Mouse (Mus musculus): ENCODE results near the gene Pdcl3. TPM values are rescaled to one million over a fixed set of nuclear protein-coding genes. Genes with fewer than 3 reads are reported as not detected.

The Pdcl3 gene
- 173 TPM in 2 replicates for polyA plus RNA-seq (2014; fragmentation: Nextera tagmentation; extraction: Ambion mirVana)

GRCm38 (mm10) chr1:38985308-38985707 lies at the start of gene Pdcl3:
Pdcl3 (plus strand) TSS chr1:38985608.
- H3K36me3 ChIP-seq (ENCODE audit: control insufficient read depth, insufficient read depth, low read length) = no peaks in the 10 kb centered on the region
- no peaks in the 10 kb centered on the region for H3K9me3 ChIP-seq (ENCODE audit: control insufficient read depth, low read length)
- no peak within 1 kb of the TSS for H3K4me3 ChIP-seq (ENCODE audit: low read depth, low read length)
- no peak within 1 kb of the TSS for H3K9ac ChIP-seq (ENCODE audit: low read depth, low read length)
- DNase-seq (ENCODE audit: low spot score) (no peak), ATAC-seq (ENCODE audit: low FRiP score) (no peak)
- no peaks in the 10 kb centered on the region for H3K27me3 ChIP-seq (ENCODE audit: control insufficient read depth, insufficient read depth, low read length)
- WGBS = 85% methylated on average over 3 of the region's 3 CpGs
- H3K4me2 ChIP-seq (replicated peaks; ENCODE audit: low read depth, low read length) = no peak within 1 kb of the TSS
- H3K4me1 ChIP-seq (replicated peaks; ENCODE audit: control insufficient read depth, insufficient read depth, low read length) = peaks cover 3% of the 10 kb centered on the region; the same call in 1 of the 2 replicates
- no peak within 1 kb of the TSS for H3K27ac ChIP-seq (ENCODE audit: low read depth, low read length)

- ATAC-seq (ENCODE audit: low FRiP score) (no peak), DNase-seq (ENCODE audit: low spot score) (peak; percentile 77)
- WGBS = 29% methylated on average over 6 of the region's 6 CpGs
- Histone ChIP-seq H3K27ac (ENCODE audit: low read depth, low read length) (no peak overlapping the region), H3K9me3 (ENCODE audit: control insufficient read depth, low read length) (no peaks in the 10 kb centered on the region), H3K4me1 (replicated peaks; ENCODE audit: control insufficient read depth, insufficient read depth, low read length) (no peaks in the 10 kb centered on the region), H3K36me3 (ENCODE audit: control insufficient read depth, insufficient read depth, low read length) (no peaks in the 10 kb centered on the region), H3K9ac (ENCODE audit: low read depth, low read length) (no peak overlapping the region), H3K4me2 (replicated peaks; ENCODE audit: low read depth, low read length) (no peak overlapping the region), H3K4me3 (ENCODE audit: low read depth, low read length) (no peak overlapping the region), H3K27me3 (ENCODE audit: control insufficient read depth, insufficient read depth, low read length) (no peaks in the 10 kb centered on the region)
These were observed 48.6 kb upstream of the Pdcl3 start for GRCm38 (mm10) chr1:38936780-38937179.

- no peak within 1 kb of the TSS for H3K9ac ChIP-seq (ENCODE audit: low read depth, low read length)
- no peak within 1 kb of the TSS for H3K4me2 ChIP-seq (replicated peaks; ENCODE audit: low read depth, low read length)
- H3K36me3 ChIP-seq (ENCODE audit: control insufficient read depth, insufficient read depth, low read length) = no peaks in the 10 kb centered on the region
- DNase-seq (ENCODE audit: low spot score) (no peak), ATAC-seq (ENCODE audit: low FRiP score) (no peak)
- no peak within 1 kb of the TSS for H3K4me3 ChIP-seq (ENCODE audit: low read depth, low read length)
- H3K9me3 ChIP-seq (ENCODE audit: control insufficient read depth, low read length) = no peaks in the 10 kb centered on the region
- no peaks in the 10 kb centered on the region for H3K4me1 ChIP-seq (replicated peaks; ENCODE audit: control insufficient read depth, insufficient read depth, low read length)
- no peaks in the 10 kb centered on the region for H3K27me3 ChIP-seq (ENCODE audit: control insufficient read depth, insufficient read depth, low read length)
- 74% methylated on average over 6 of the region's 6 CpGs for WGBS
- H3K27ac ChIP-seq (ENCODE audit: low read depth, low read length) = no peak within 1 kb of the TSS
These were observed 46.6 kb upstream of the Pdcl3 start, which contains the start of gene Nms for GRCm38 (mm10) chr1:38938849-38939248. Nms (plus strand) TSS chr1:38939149.

GRCm38 (mm10) chr1:38939608-38940007 lies 45.8 kb upstream of the Pdcl3 start:
- no peaks in the 10 kb centered on the region for H3K36me3 ChIP-seq (ENCODE audit: control insufficient read depth, insufficient read depth, low read length)
- ATAC-seq (ENCODE audit: low FRiP score) (no peak), DNase-seq (ENCODE audit: low spot score) (peak; percentile 64)
- no peaks in the 10 kb centered on the region for H3K27me3 ChIP-seq (ENCODE audit: control insufficient read depth, insufficient read depth, low read length)
- H3K9ac ChIP-seq (ENCODE audit: low read depth, low read length) = no peak overlapping the region
- H3K4me1 ChIP-seq (replicated peaks; ENCODE audit: control insufficient read depth, insufficient read depth, low read length) = no peaks in the 10 kb centered on the region
- no peaks in the 10 kb centered on the region for H3K9me3 ChIP-seq (ENCODE audit: control insufficient read depth, low read length)
- 10% methylated on average over 5 of the region's 5 CpGs for WGBS
- H3K4me2 ChIP-seq (replicated peaks; ENCODE audit: low read depth, low read length) = no peak overlapping the region
- H3K4me3 ChIP-seq (ENCODE audit: low read depth, low read length) = no peak overlapping the region
- no peak overlapping the region for H3K27ac ChIP-seq (ENCODE audit: low read depth, low read length)

GRCm38 (mm10) chr1:38956457-38956856 lies 29.0 kb upstream of the Pdcl3 start:
- Histone ChIP-seq H3K27ac (ENCODE audit: low read depth, low read length) (no peak overlapping the region), H3K4me3 (ENCODE audit: low read depth, low read length) (no peak overlapping the region), H3K27me3 (ENCODE audit: control insufficient read depth, insufficient read depth, low read length) (no peaks in the 10 kb centered on the region), H3K9me3 (ENCODE audit: control insufficient read depth, low read length) (no peaks in the 10 kb centered on the region), H3K36me3 (ENCODE audit: control insufficient read depth, insufficient read depth, low read length) (no peaks in the 10 kb centered on the region), H3K4me1 (replicated peaks; ENCODE audit: control insufficient read depth, insufficient read depth, low read length) (no peaks in the 10 kb centered on the region), H3K9ac (ENCODE audit: low read depth, low read length) (no peak overlapping the region), H3K4me2 (replicated peaks; ENCODE audit: low read depth, low read length) (no peak overlapping the region)
- no peak for DNase-seq (ENCODE audit: low spot score)
- 88% methylated on average over 3 of the region's 3 CpGs for WGBS
- no peak for ATAC-seq (ENCODE audit: low FRiP score)

- H3K36me3 ChIP-seq (ENCODE audit: control insufficient read depth, insufficient read depth, low read length) = no peaks in the 10 kb centered on the region
- no peak for DNase-seq (ENCODE audit: low spot score)
- H3K9ac ChIP-seq (ENCODE audit: low read depth, low read length) = no peak overlapping the region
- 84% methylated on average over 1 of the region's 1 CpGs for WGBS
- ATAC-seq (ENCODE audit: low FRiP score) = no peak
- no peaks in the 10 kb centered on the region for H3K9me3 ChIP-seq (ENCODE audit: control insufficient read depth, low read length)
- H3K4me2 ChIP-seq (replicated peaks; ENCODE audit: low read depth, low read length) = no peak overlapping the region
- no peaks in the 10 kb centered on the region for H3K27me3 ChIP-seq (ENCODE audit: control insufficient read depth, insufficient read depth, low read length)
- H3K27ac ChIP-seq (ENCODE audit: low read depth, low read length) = no peak overlapping the region
- H3K4me1 ChIP-seq (replicated peaks; ENCODE audit: control insufficient read depth, insufficient read depth, low read length) = no peaks in the 10 kb centered on the region
- no peak overlapping the region for H3K4me3 ChIP-seq (ENCODE audit: low read depth, low read length)
These were observed 16.3 kb upstream of the Pdcl3 start for GRCm38 (mm10) chr1:38969116-38969515.

GRCm38 (mm10) chr1:38971712-38972111 lies 13.7 kb upstream of the Pdcl3 start:
- Histone ChIP-seq H3K4me1 (replicated peaks; ENCODE audit: control insufficient read depth, insufficient read depth, low read length) (no peaks in the 10 kb centered on the region), H3K4me2 (replicated peaks; ENCODE audit: low read depth, low read length) (no peak overlapping the region), H3K9me3 (ENCODE audit: control insufficient read depth, low read length) (no peaks in the 10 kb centered on the region), H3K9ac (ENCODE audit: low read depth, low read length) (no peak overlapping the region), H3K4me3 (ENCODE audit: low read depth, low read length) (no peak overlapping the region), H3K27ac (ENCODE audit: low read depth, low read length) (no peak overlapping the region), H3K36me3 (ENCODE audit: control insufficient read depth, insufficient read depth, low read length) (no peaks in the 10 kb centered on the region), H3K27me3 (ENCODE audit: control insufficient read depth, insufficient read depth, low read length) (no peaks in the 10 kb centered on the region)
- no peak for ATAC-seq (ENCODE audit: low FRiP score)
- DNase-seq (ENCODE audit: low spot score) = no peak
- 86% methylated on average over 3 of the region's 3 CpGs for WGBS

- H3K27ac ChIP-seq (ENCODE audit: low read depth, low read length) = no peak overlapping the region
- no peak overlapping the region for H3K9ac ChIP-seq (ENCODE audit: low read depth, low read length)
- no peaks in the 10 kb centered on the region for H3K27me3 ChIP-seq (ENCODE audit: control insufficient read depth, insufficient read depth, low read length)
- DNase-seq (ENCODE audit: low spot score) = no peak
- no peaks in the 10 kb centered on the region for H3K9me3 ChIP-seq (ENCODE audit: control insufficient read depth, low read length)
- no peak for ATAC-seq (ENCODE audit: low FRiP score)
- no peak overlapping the region for H3K4me3 ChIP-seq (ENCODE audit: low read depth, low read length)
- no peaks in the 10 kb centered on the region for H3K4me1 ChIP-seq (replicated peaks; ENCODE audit: control insufficient read depth, insufficient read depth, low read length)
- H3K36me3 ChIP-seq (ENCODE audit: control insufficient read depth, insufficient read depth, low read length) = no peaks in the 10 kb centered on the region
- H3K4me2 ChIP-seq (replicated peaks; ENCODE audit: low read depth, low read length) = no peak overlapping the region
- WGBS = 90% methylated on average over 9 of the region's 9 CpGs
These were observed 12.3 kb upstream of the Pdcl3 start for GRCm38 (mm10) chr1:38972986-38973592.

- Histone ChIP-seq H3K4me2 (replicated peaks; ENCODE audit: low read depth, low read length) (no peak overlapping the region), H3K27me3 (ENCODE audit: control insufficient read depth, insufficient read depth, low read length) (no peaks in the 10 kb centered on the region), H3K9me3 (ENCODE audit: control insufficient read depth, low read length) (no peaks in the 10 kb centered on the region), H3K36me3 (ENCODE audit: control insufficient read depth, insufficient read depth, low read length) (no peaks in the 10 kb centered on the region), H3K27ac (ENCODE audit: low read depth, low read length) (no peak overlapping the region), H3K9ac (ENCODE audit: low read depth, low read length) (no peak overlapping the region), H3K4me3 (ENCODE audit: low read depth, low read length) (no peak overlapping the region), H3K4me1 (replicated peaks; ENCODE audit: control insufficient read depth, insufficient read depth, low read length) (no peaks in the 10 kb centered on the region)
- ATAC-seq (ENCODE audit: low FRiP score) (no peak), DNase-seq (ENCODE audit: low spot score) (no peak)
- WGBS = 89% methylated on average over 7 of the region's 7 CpGs
These were observed 5.5 kb upstream of the Pdcl3 start for GRCm38 (mm10) chr1:38979953-38980352.
